Mouse (Mus musculus): Measurements from ENCODE around the gene Olfr1358. TPM values are rescaled to one million over a fixed set of nuclear protein-coding genes. Genes with fewer than 3 reads are reported as not detected.
"Not testable (repeated sequence)": the region's sequence is repeated elsewhere in the genome, so short reads cannot be mapped to it uniquely, and the experiment has no call there.

The Olfr1358 gene
- not detected in 2 replicates for polyA plus RNA-seq (2016; fragmentation: Nextera tagmentation; extraction: Ambion mirVana)

- Histone ChIP-seq H3K4me1 (no peaks in the 10 kb centered on the region), H3K9me3 (replicated peaks) (no peaks in the 10 kb centered on the region), H3K4me3 (no peak within 1 kb of the TSS), H3K27me3 (ENCODE audit: low read depth, poor library complexity, severe bottlenecking) (no peaks in the 10 kb centered on the region), H3K27ac (no peak within 1 kb of the TSS), H3K36me3 (no peaks in the 10 kb centered on the region)
- DNase-seq (ENCODE audit: low spot score) = no peak
These were observed at the start of gene Olfr1358 for GRCm38 (mm10) chr10:78517128-78517527. Olfr1358 (plus strand) TSS chr10:78517428.

- H3K27me3 ChIP-seq (ENCODE audit: low read depth, poor library complexity, severe bottlenecking) = peaks cover 7% of the 10 kb centered on the region; the same call in 1 of the 2 replicates
- H3K36me3 ChIP-seq = no peaks in the 10 kb centered on the region
- peaks cover 34% of the 10 kb centered on the region for H3K4me1 ChIP-seq
- 61% methylated on average over 2 of the region's 2 CpGs for WGBS
- no peak for DNase-seq (ENCODE audit: low spot score)
- H3K4me3 ChIP-seq = no peak overlapping the region
- no peaks in the 10 kb centered on the region for H3K9me3 ChIP-seq (replicated peaks)
- peak overlapping the region; percentile 42; the same call in 1 of the 2 replicates for H3K27ac ChIP-seq
These were observed 49.4 kb upstream of the Olfr1358 start for GRCm38 (mm10) chr10:78467761-78468310.

- Histone ChIP-seq H3K4me3 (no peak overlapping the region), H3K36me3 (no peaks in the 10 kb centered on the region), H3K9me3 (replicated peaks) (no peaks in the 10 kb centered on the region), H3K4me1 (peaks cover 16% of the 10 kb centered on the region), H3K27me3 (ENCODE audit: low read depth, poor library complexity, severe bottlenecking) (no peaks in the 10 kb centered on the region), H3K27ac (no peak overlapping the region)
- DNase-seq (ENCODE audit: low spot score) = no peak
- 70% methylated on average over 15 of the region's 15 CpGs for WGBS
These were observed 46.5 kb upstream of the Olfr1358 start for GRCm38 (mm10) chr10:78470582-78471313.

- WGBS = 86% methylated on average over 3 of the region's 3 CpGs
These were observed 45.2 kb upstream of the Olfr1358 start for GRCm38 (mm10) chr10:78472046-78472445.

GRCm38 (mm10) chr10:78473434-78473833 lies 43.8 kb upstream of the Olfr1358 start:
- DNase-seq (ENCODE audit: low spot score) = no peak
- no peaks in the 10 kb centered on the region for H3K9me3 ChIP-seq (replicated peaks)
- H3K4me1 ChIP-seq = peaks cover 2% of the 10 kb centered on the region
- no peaks in the 10 kb centered on the region for H3K27me3 ChIP-seq (ENCODE audit: low read depth, poor library complexity, severe bottlenecking)
- WGBS = 69% methylated on average over 5 of the region's 5 CpGs
- H3K36me3 ChIP-seq = no peaks in the 10 kb centered on the region
- H3K27ac ChIP-seq = no peak overlapping the region
- no peak overlapping the region for H3K4me3 ChIP-seq

More at GRCm38 (mm10) chr10:78472046-78472445, 45.2 kb upstream of the Olfr1358 start:
- no peaks in the 10 kb centered on the region for H3K36me3 ChIP-seq
- H3K4me1 ChIP-seq = peaks cover 12% of the 10 kb centered on the region
- DNase-seq (ENCODE audit: low spot score) = no peak
- H3K9me3 ChIP-seq (replicated peaks) = no peaks in the 10 kb centered on the region
- H3K4me3 ChIP-seq = no peak overlapping the region
- no peaks in the 10 kb centered on the region for H3K27me3 ChIP-seq (ENCODE audit: low read depth, poor library complexity, severe bottlenecking)
- H3K27ac ChIP-seq = no peak overlapping the region

GRCm38 (mm10) chr10:78474759-78475158 lies 42.5 kb upstream of the Olfr1358 start:
- Histone ChIP-seq H3K4me1 (no peaks in the 10 kb centered on the region; the same call in 1 of the 2 replicates), H3K9me3 (replicated peaks) (no peaks in the 10 kb centered on the region), H3K36me3 (no peaks in the 10 kb centered on the region), H3K27me3 (ENCODE audit: low read depth, poor library complexity, severe bottlenecking) (no peaks in the 10 kb centered on the region), H3K4me3 (no peak overlapping the region), H3K27ac (no peak overlapping the region)
- WGBS = 82% methylated on average over 8 of the region's 8 CpGs
- DNase-seq (ENCODE audit: low spot score) = no peak

GRCm38 (mm10) chr10:78476821-78477220 lies 40.4 kb upstream of the Olfr1358 start:
- H3K27me3 ChIP-seq (ENCODE audit: low read depth, poor library complexity, severe bottlenecking) = peaks cover 14% of the 10 kb centered on the region
- WGBS = 81% methylated on average over 4 of the region's 4 CpGs
- DNase-seq (ENCODE audit: low spot score) = no peak

GRCm38 (mm10) chr10:78480954-78481927 lies 36.0 kb upstream of the Olfr1358 start:
- Histone ChIP-seq H3K36me3 (no peaks in the 10 kb centered on the region), H3K4me3 (peak overlapping the region; percentile 60), H3K27ac (peak overlapping the region; percentile 68; the same call in 1 of the 2 replicates), H3K27me3 (ENCODE audit: low read depth, poor library complexity, severe bottlenecking) (peaks cover 41% of the 10 kb centered on the region), H3K9me3 (replicated peaks) (no peaks in the 10 kb centered on the region), H3K4me1 (peaks cover 13% of the 10 kb centered on the region)
- 39% methylated on average over 21 of the region's 21 CpGs for WGBS
- DNase-seq (ENCODE audit: low spot score) = no peak

More at GRCm38 (mm10) chr10:78476821-78477220, 40.4 kb upstream of the Olfr1358 start:
- Histone ChIP-seq H3K4me1 (peaks cover 6% of the 10 kb centered on the region), H3K4me3 (no peak overlapping the region), H3K36me3 (no peaks in the 10 kb centered on the region), H3K27ac (no peak overlapping the region), H3K9me3 (replicated peaks) (no peaks in the 10 kb centered on the region)

GRCm38 (mm10) chr10:78481928-78482499 lies 35.2 kb upstream of the Olfr1358 start:
- Histone ChIP-seq H3K4me1 (peaks cover 13% of the 10 kb centered on the region), H3K9me3 (replicated peaks) (no peaks in the 10 kb centered on the region), H3K4me3 (peak overlapping the region; percentile 60), H3K36me3 (no peaks in the 10 kb centered on the region), H3K27me3 (ENCODE audit: low read depth, poor library complexity, severe bottlenecking) (peaks cover 48% of the 10 kb centered on the region), H3K27ac (peak overlapping the region; percentile 68)
- WGBS = 1% methylated on average over 35 of the region's 35 CpGs
- DNase-seq (ENCODE audit: low spot score) = peak; percentile 81

GRCm38 (mm10) chr10:78485369-78485768 lies 31.9 kb upstream of the Olfr1358 start:
- WGBS = 81% methylated on average over 2 of the region's 2 CpGs
- H3K27me3 ChIP-seq (ENCODE audit: low read depth, poor library complexity, severe bottlenecking) = peaks cover 52% of the 10 kb centered on the region
- not testable (repeated sequence) for H3K4me3 ChIP-seq; DNase-seq (ENCODE audit: low spot score); H3K27ac ChIP-seq; H3K36me3 ChIP-seq; H3K9me3 ChIP-seq (replicated peaks)
- H3K4me1 ChIP-seq = peaks cover 17% of the 10 kb centered on the region

- no peaks in the 10 kb centered on the region for H3K9me3 ChIP-seq (replicated peaks)
- 78% methylated on average over 5 of the region's 5 CpGs for WGBS
- no peak overlapping the region for H3K4me3 ChIP-seq
- H3K27ac ChIP-seq = no peak overlapping the region
- no peaks in the 10 kb centered on the region for H3K36me3 ChIP-seq
- no peak for DNase-seq (ENCODE audit: low spot score)
- H3K4me1 ChIP-seq = peaks cover 11% of the 10 kb centered on the region
- peaks cover 39% of the 10 kb centered on the region for H3K27me3 ChIP-seq (ENCODE audit: low read depth, poor library complexity, severe bottlenecking)
These were observed 30.4 kb upstream of the Olfr1358 start for GRCm38 (mm10) chr10:78486871-78487270.

- 9% methylated on average over 26 of the region's 26 CpGs for WGBS
- H3K36me3 ChIP-seq = no peaks in the 10 kb centered on the region
- no peak overlapping the region for H3K27ac ChIP-seq
- peak; percentile 87 for DNase-seq (ENCODE audit: low spot score)
- H3K27me3 ChIP-seq (ENCODE audit: low read depth, poor library complexity, severe bottlenecking) = peaks cover 33% of the 10 kb centered on the region
- H3K9me3 ChIP-seq (replicated peaks) = no peaks in the 10 kb centered on the region
- H3K4me3 ChIP-seq = peak overlapping the region; percentile 40
- peaks cover 4% of the 10 kb centered on the region for H3K4me1 ChIP-seq
These were observed 29.7 kb upstream of the Olfr1358 start for GRCm38 (mm10) chr10:78487431-78488086.

Data from limb, embryonic 10.5 days (tissue).